Mouse (Mus musculus) thymus, adult 2 months (tissue): ENCODE results near the gene Tmem178b.

Source experiments
- CTCF ChIP-seq: fragments of 200-500 bp; IDR thresholded peaks from 2 replicates; pipeline ENCODE4 v1.5.1; 2012; ENCODE audit warnings: mild to moderate bottlenecking, control low read depth, low read length, moderate library complexity, borderline replicate concordance; ENCODE audit not compliant: control insufficient read depth, poor library complexity, insufficient read depth; ENCODE audit errors: extremely low read depth
- POLR2A ChIP-seq: fragments of 200-500 bp; IDR thresholded peaks from 2 replicates; pipeline ENCODE4 v1.6.1; 2012; ENCODE audit warnings: mild to moderate bottlenecking, low read length, control low read depth, moderate library complexity; ENCODE audit not compliant: control insufficient read depth, poor library complexity, insufficient read depth; ENCODE audit errors: extremely low read depth

DNA sequence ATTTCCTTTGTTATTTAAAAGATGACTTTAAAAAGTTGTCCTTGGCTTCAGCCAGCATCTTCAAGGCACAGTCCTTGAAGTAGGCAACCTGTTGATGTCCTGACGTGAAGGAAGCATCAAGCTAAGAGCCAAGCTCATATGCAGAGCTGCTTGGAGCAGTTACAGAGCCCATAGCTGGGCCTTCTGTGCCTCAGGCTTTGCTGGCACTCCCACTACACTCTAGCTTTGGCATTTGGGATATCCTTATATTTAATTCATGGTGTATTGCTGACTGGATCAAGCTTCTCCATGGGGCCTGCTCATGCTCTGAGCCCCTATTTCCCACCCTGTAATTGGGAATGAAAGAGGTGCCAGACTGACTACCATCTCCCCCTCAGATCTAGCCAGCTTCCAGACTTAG, 179.5 kb downstream of the Tmem178b start:
- TF ChIP-seq CTCF: no peak
- TF ChIP-seq POLR2A: no peak
